Mouse (Mus musculus) midbrain, embryonic 10.5 days (tissue): ENCODE results near the gene Sept8. TPM values are rescaled to one million over a fixed set of nuclear protein-coding genes. Genes with fewer than 3 reads are reported as not detected.

Experiments
- DNase-seq: peaks from one replicate; pipeline ENCODE4 v3.0.0-alpha.2; 2017; ENCODE audit warnings: low spot score
- H3K27ac ChIP-seq: fragments of 300-500 bp; sonication (generic); replicated peaks from 2 replicates; pipeline ENCODE4 v1.5.1; 2016; ENCODE audit warnings: mild to moderate bottlenecking
- H3K27me3 ChIP-seq: fragments of 300-500 bp; sonication (generic); 2 replicates; pipeline ENCODE4 v1.6.1; 2016; ENCODE audit warnings: low read depth, mild to moderate bottlenecking; ENCODE audit not compliant: poor library complexity, severe bottlenecking
- H3K36me3 ChIP-seq: fragments of 300-500 bp; sonication (generic); 2 replicates; pipeline ENCODE4 v1.6.1; 2016; ENCODE audit warnings: mild to moderate bottlenecking, moderate library complexity
- H3K4me1 ChIP-seq: fragments of 300-500 bp; sonication (generic); 2 replicates; pipeline ENCODE4 v1.6.1; 2016
- H3K4me3 ChIP-seq: fragments of 300-500 bp; sonication (generic); 2 replicates; pipeline ENCODE4 v1.5.1; 2016; ENCODE audit warnings: mild to moderate bottlenecking, moderate library complexity
- H3K9me3 ChIP-seq: fragments of 300-500 bp; sonication (generic); replicated peaks from 2 replicates; pipeline ENCODE4 v1.6.1; 2016; ENCODE audit warnings: mild to moderate bottlenecking
- WGBS: fragments of 180-500 bp; shearing (Covaris S2); methylation state at CpG from one replicate; pipeline ENCODE4 v1.1.7; 2016; 5-methylcytosine and 5-hydroxymethylcytosine counted together
- polyA plus RNA-seq: library from polyadenylated mRNA; unstranded; fragments of >200 nt; fragmentation: Nextera tagmentation; extraction: Ambion mirVana; gene quantifications from 2 replicates; pipeline ENCODE4 v1.2.1, GENCODE M21; 2016

Sept8 gene
- 17.3 and 18.0 TPM in 2 replicates for polyA plus RNA-seq

- WGBS: 4% methylated on average over 79 of the region's 79 CpGs
- no peaks in the 10 kb centered on the region for H3K36me3 ChIP-seq
- H3K27ac ChIP-seq: peak within 1 kb of the TSS; percentile 88
- H3K9me3 ChIP-seq: no peaks in the 10 kb centered on the region
- H3K4me3 ChIP-seq: peak within 1 kb of the TSS; percentile 79
- H3K27me3 ChIP-seq: peaks cover 33% of the 10 kb centered on the region
- peaks cover 55% of the 10 kb centered on the region for H3K4me1 ChIP-seq
- peak; percentile 71 for DNase-seq
These were observed at the start of gene Sept8 for GRCm38 (mm10) chr11:53519207-53520121. Gene Sept8 (plus strand): TSS chr11:53519257.

- H3K4me1 ChIP-seq: peaks cover 27% of the 10 kb centered on the region
- H3K27ac ChIP-seq: no peak overlapping the region
- H3K9me3 ChIP-seq: peaks cover 6% of the 10 kb centered on the region; the same call in 1 of the 2 replicates
- H3K27me3 ChIP-seq: peaks cover 99% of the 10 kb centered on the region
- DNase-seq: no peak
- H3K4me3 ChIP-seq: 0 out of 2 replicates have a peak overlapping the region, but pooled peaks have one; percentile 44
- no peaks in the 10 kb centered on the region for H3K36me3 ChIP-seq
- 49% methylated on average over 16 of the region's 16 CpGs for WGBS
These were observed 49.6 kb upstream of the Sept8 start for GRCm38 (mm10) chr11:53469294-53469967.

GRCm38 (mm10) chr11:53469968-53470695 is 48.9 kb upstream of the Sept8 start, which contains the start of gene Gm9837:
Gene Gm9837 (minus strand): TSS chr11:53470479.
- 2% methylated on average over 29 of the region's 29 CpGs for WGBS
- H3K4me3 ChIP-seq: peak within 1 kb of the TSS; percentile 44
- peaks cover 28% of the 10 kb centered on the region for H3K4me1 ChIP-seq
- no peaks in the 10 kb centered on the region for H3K36me3 ChIP-seq
- peak; percentile 90 for DNase-seq
- H3K27ac ChIP-seq: peak within 1 kb of the TSS; percentile 24
- H3K9me3 ChIP-seq: no peaks in the 10 kb centered on the region; the same call in 1 of the 2 replicates
- H3K27me3 ChIP-seq: peaks cover 99% of the 10 kb centered on the region

- WGBS: 77% methylated on average over 3 of the region's 3 CpGs
These were observed 46.3 kb upstream of the Sept8 start for GRCm38 (mm10) chr11:53472709-53473108.

GRCm38 (mm10) chr11:53475620-53476019 is 43.4 kb upstream of the Sept8 start:
- H3K36me3 ChIP-seq: no peaks in the 10 kb centered on the region
- H3K27ac ChIP-seq: peak overlapping the region; percentile 46
- peaks cover 100% of the 10 kb centered on the region for H3K27me3 ChIP-seq

More at GRCm38 (mm10) chr11:53472709-53473108, 46.3 kb upstream of the Sept8 start:
- Histone ChIP-seq H3K9me3 (no peaks in the 10 kb centered on the region), H3K27ac (no peak overlapping the region), H3K27me3 (peaks cover 99% of the 10 kb centered on the region), H3K36me3 (no peaks in the 10 kb centered on the region), H3K4me1 (peaks cover 30% of the 10 kb centered on the region), H3K4me3 (no peak overlapping the region)
- no peak for DNase-seq

GRCm38 (mm10) chr11:53477833-53478232 is 41.2 kb upstream of the Sept8 start:
- DNase-seq: no peak
- H3K27me3 ChIP-seq: peaks cover 98% of the 10 kb centered on the region
- no peak overlapping the region for H3K27ac ChIP-seq
- WGBS: 37% methylated on average over 7 of the region's 7 CpGs
- no peak overlapping the region for H3K4me3 ChIP-seq
- peaks cover 35% of the 10 kb centered on the region for H3K4me1 ChIP-seq
- H3K36me3 ChIP-seq: no peaks in the 10 kb centered on the region
- H3K9me3 ChIP-seq: peaks cover 12% of the 10 kb centered on the region

More at GRCm38 (mm10) chr11:53475620-53476019, 43.4 kb upstream of the Sept8 start:
- Histone ChIP-seq H3K4me3 (peak overlapping the region; percentile 31), H3K4me1 (peaks cover 41% of the 10 kb centered on the region), H3K9me3 (peaks cover 10% of the 10 kb centered on the region)
- no peak for DNase-seq
- 22% methylated on average over 8 of the region's 8 CpGs for WGBS

GRCm38 (mm10) chr11:53478383-53479170 is 40.5 kb upstream of the Sept8 start:
- peak overlapping the region; percentile 49; the same call in 1 of the 2 replicates for H3K27ac ChIP-seq
- WGBS: 5% methylated on average over 79 of the region's 79 CpGs
- peaks cover 12% of the 10 kb centered on the region for H3K9me3 ChIP-seq

GRCm38 (mm10) chr11:53479171-53479782 is 39.8 kb upstream of the Sept8 start:
- peaks cover 97% of the 10 kb centered on the region for H3K27me3 ChIP-seq
- DNase-seq: peak; percentile 53

More at GRCm38 (mm10) chr11:53478383-53479170, 40.5 kb upstream of the Sept8 start:
- Histone ChIP-seq H3K27me3 (peaks cover 97% of the 10 kb centered on the region), H3K4me1 (peaks cover 35% of the 10 kb centered on the region), H3K36me3 (no peaks in the 10 kb centered on the region), H3K4me3 (peak overlapping the region; percentile 53)
- no peak for DNase-seq

GRCm38 (mm10) chr11:53479783-53480301 is 39.2 kb upstream of the Sept8 start, which contains the start of the genes Gm9945 and Sowaha:
Gene Gm9945 (plus strand): TSS chr11:53480166.
Gene Sowaha (minus strand): TSS chr11:53480274.
- DNase-seq: no peak
- Histone ChIP-seq H3K4me1 (peaks cover 35% of the 10 kb centered on the region), H3K27ac (peak within 1 kb of the TSS; percentile 49; the same call in 1 of the 2 replicates), H3K4me3 (peak within 1 kb of the TSS; percentile 53), H3K36me3 (no peaks in the 10 kb centered on the region), H3K9me3 (peaks cover 12% of the 10 kb centered on the region), H3K27me3 (peaks cover 96% of the 10 kb centered on the region)
- WGBS: 6% methylated on average over 39 of the region's 40 CpGs

More at GRCm38 (mm10) chr11:53479171-53479782, 39.8 kb upstream of the Sept8 start:
- Histone ChIP-seq H3K27ac (peak overlapping the region; percentile 49; the same call in 1 of the 2 replicates), H3K4me1 (peaks cover 35% of the 10 kb centered on the region), H3K4me3 (peak overlapping the region; percentile 53), H3K36me3 (no peaks in the 10 kb centered on the region), H3K9me3 (peaks cover 12% of the 10 kb centered on the region)
- under 1% methylated on average over 62 of the region's 62 CpGs for WGBS

GRCm38 (mm10) chr11:53481088-53481730 is 37.8 kb upstream of the Sept8 start:
- 74% methylated on average over 4 of the region's 4 CpGs for WGBS
- no peak overlapping the region for H3K4me3 ChIP-seq
- H3K27me3 ChIP-seq: peaks cover 96% of the 10 kb centered on the region
- DNase-seq: no peak
- H3K36me3 ChIP-seq: no peaks in the 10 kb centered on the region
- no peak overlapping the region for H3K27ac ChIP-seq
- peaks cover 12% of the 10 kb centered on the region for H3K9me3 ChIP-seq
- H3K4me1 ChIP-seq: peaks cover 24% of the 10 kb centered on the region
